Mouse (Mus musculus) frontal cortex, postnatal 25 days (tissue): ENCODE measurements around the gene Tmem274.

Experiments
- DNase-seq, 2 experiments: peaks; one replicate each; pipeline ENCODE4 v3.0.0; 2022; ENCODE audit warnings: low spot score in 2 of 2

The Tmem274 gene

GRCm38 (mm10) chr4:149525170-149525569 lies 48.0 kb downstream of the Tmem274 start:
- no peak for DNase-seq

GRCm38 (mm10) chr4:149525811-149526210 lies 48.6 kb downstream of the Tmem274 start:
- no peak for DNase-seq

DNA sequence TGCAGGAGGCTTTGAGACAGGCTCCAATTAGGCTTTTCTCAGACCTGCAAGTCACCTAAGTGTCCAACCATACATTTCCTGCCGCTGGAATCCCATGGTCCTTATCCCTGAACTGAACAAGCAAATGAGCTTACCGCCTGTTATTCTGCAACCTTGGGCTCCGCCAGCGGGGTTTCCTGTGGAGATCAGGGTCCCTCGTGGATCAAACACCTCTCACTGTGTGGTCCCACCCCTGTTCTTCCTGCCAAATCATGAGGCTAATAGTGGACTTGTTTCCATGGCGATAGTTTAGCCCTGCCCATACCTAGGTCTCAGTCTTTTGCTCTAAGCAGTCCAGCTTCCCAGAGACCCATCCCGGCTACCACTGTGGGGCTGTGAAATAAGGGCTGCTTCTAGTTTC lies 49.2 kb downstream of the Tmem274 start:
- no peak for DNase-seq

DNA sequence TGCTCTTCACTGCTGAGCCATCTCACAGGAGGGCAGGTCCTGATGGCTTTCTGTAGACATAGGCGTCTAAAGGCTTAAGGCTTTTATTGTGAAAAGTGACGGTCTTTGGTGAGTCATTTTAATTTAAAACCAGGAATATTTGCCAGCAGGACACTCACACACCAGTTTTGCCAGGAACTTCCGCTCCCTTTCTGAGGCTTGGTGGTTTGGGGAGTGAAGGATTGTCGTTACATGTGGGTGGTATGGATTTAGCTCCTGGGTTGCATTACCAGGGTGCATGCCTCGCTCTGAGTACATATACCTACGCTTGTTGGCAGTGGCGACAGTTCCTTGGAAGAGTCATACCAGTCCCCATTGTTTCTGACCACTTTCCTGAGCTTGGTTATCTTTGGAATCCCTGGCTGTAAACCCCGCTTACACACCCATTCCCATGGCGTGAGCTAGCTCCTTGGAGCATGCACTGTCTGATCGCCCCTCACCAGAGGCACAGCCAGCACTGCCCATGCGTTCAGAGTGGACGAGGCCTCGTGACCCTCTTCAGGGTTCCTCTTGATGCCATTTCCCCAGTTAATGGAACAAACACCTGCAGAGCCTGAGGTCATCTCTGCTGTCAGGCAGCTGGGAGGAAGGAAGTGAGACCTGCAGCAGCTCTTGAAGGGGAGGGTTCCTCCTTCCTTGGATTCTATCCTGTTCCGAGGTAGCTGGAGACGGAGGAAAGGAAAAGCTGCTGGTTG lies 50.6 kb downstream of the Tmem274 start:
- DNase-seq: no peak

- no peak for DNase-seq
Measured at GRCm38 (mm10) chr4:149529691-149530090, 52.5 kb downstream of the Tmem274 start.
